Mouse (Mus musculus) heart, postnatal 0 days (tissue): ENCODE data around the gene Gm45261. TPM values are rescaled to one million over a fixed set of nuclear protein-coding genes. Genes with fewer than 3 reads are reported as not detected.

Source experiments
- ATAC-seq: fragments of 200-750 bp; cut with Nextera tagmentation; 2 replicates; pipeline ENCODE4 v1.8.0; 2017; ENCODE audit warnings: low read depth, moderate number of reproducible peaks, moderate library complexity; ENCODE audit not compliant: insufficient read depth
- DNase-seq: peaks from one replicate; pipeline ENCODE4 v3.0.0-alpha.2; 2016; ENCODE audit warnings: low spot score
- H3K27ac ChIP-seq: fragments of 300-500 bp; sonication (generic); 2 replicates; pipeline ENCODE4 v1.5.1; 2014; ENCODE audit warnings: low read depth, mild to moderate bottlenecking
- H3K27me3 ChIP-seq: fragments of 300-500 bp; sonication (generic); 2 replicates; pipeline ENCODE4 v1.6.1; 2014; ENCODE audit warnings: low read length, mixed read lengths; ENCODE audit not compliant: control insufficient read depth, insufficient read depth
- H3K36me3 ChIP-seq: fragments of 300-500 bp; sonication (generic); replicated peaks from 2 replicates; pipeline ENCODE4 v1.6.1; 2014; ENCODE audit warnings: low read length, mixed read lengths; ENCODE audit not compliant: control insufficient read depth, insufficient read depth
- H3K4me1 ChIP-seq: fragments of 300-500 bp; sonication (generic); 2 replicates; pipeline ENCODE4 v1.6.1; 2014; ENCODE audit warnings: antibody characterized with exemption; ENCODE audit not compliant: control insufficient read depth, insufficient read depth
- H3K4me2 ChIP-seq: fragments of 300-500 bp; sonication (generic); 2 replicates; pipeline ENCODE4 v1.6.1; 2014; ENCODE audit warnings: low read depth, mild to moderate bottlenecking, low read length, moderate library complexity
- H3K4me3 ChIP-seq: fragments of 300-500 bp; sonication (generic); 2 replicates; pipeline ENCODE4 v1.5.1; 2014; ENCODE audit warnings: low read depth, low read length
- H3K9ac ChIP-seq: fragments of 300-500 bp; sonication (generic); replicated peaks from 2 replicates; pipeline ENCODE4 v1.6.1; 2014; ENCODE audit warnings: low read depth, low read length, mixed read lengths
- H3K9me3 ChIP-seq: fragments of 300-500 bp; sonication (generic); replicated peaks from 2 replicates; pipeline ENCODE4 v1.6.1; 2016; ENCODE audit warnings: low read length; ENCODE audit not compliant: control insufficient read depth
- CTCF ChIP-seq: IDR thresholded peaks from 2 replicates; pipeline ENCODE4 v1.5.1; 2016; ENCODE audit warnings: antibody characterized with exemption, control low read depth, low read depth
- EP300 ChIP-seq: IDR thresholded peaks from 2 replicates; pipeline ENCODE4 v1.6.1; 2016; ENCODE audit warnings: antibody characterized with exemption, low read depth
- WGBS: fragments of 180-500 bp; shearing (Covaris S2); extraction: QIAGEN DNeasy Blood & Tissue Kit; methylation state at CpG from one replicate; pipeline ENCODE4 v1.1.7; 2014; 5-methylcytosine and 5-hydroxymethylcytosine counted together
- polyA plus RNA-seq: library from polyadenylated mRNA; unstranded; fragments of >200 nt; fragmentation: Nextera tagmentation; extraction: Ambion mirVana; gene quantifications from 2 replicates; pipeline ENCODE4 v1.2.1, GENCODE M21; 2015
- total RNA-seq: library from RNA; depleted of rRNA; stranded (reverse); fragments of >200 nt; gene quantifications from 2 replicates; pipeline ENCODE4 v1.2.3, GENCODE M21; 2014; ENCODE audit warnings: low replicate concordance; rRNA removed

The Gm45261 gene
- total RNA-seq (not detected in 2 replicates), polyA plus RNA-seq (not detected in 2 replicates)

DNA sequence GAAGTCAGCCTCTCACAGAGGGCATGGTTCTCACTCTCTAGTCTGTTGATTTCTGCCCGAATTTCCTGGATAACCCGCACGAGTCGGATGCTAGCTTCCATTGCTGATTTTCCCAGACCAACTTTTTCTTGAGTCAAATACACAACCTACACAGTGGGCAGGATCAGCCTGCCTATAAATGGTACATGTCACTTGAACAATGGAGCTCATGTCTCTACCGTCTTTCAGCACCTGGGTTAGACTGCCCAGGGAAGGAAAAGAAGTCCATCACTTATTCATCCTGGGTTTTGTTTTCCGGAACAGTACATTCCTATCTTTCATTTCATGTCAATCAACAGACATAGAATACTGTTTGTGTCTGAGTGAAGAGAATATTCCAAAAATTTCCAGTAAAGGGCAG, at the start of gene Gm45261:
TSS of gene Gm45261 (minus strand) at position 101 of the 400 bp plus-strand sequence.
- Histone ChIP-seq H3K27me3 (no peaks in the 10 kb centered on the region), H3K36me3 (no peaks in the 10 kb centered on the region), H3K9ac (no peak within 1 kb of the TSS), H3K4me3 (no peak within 1 kb of the TSS), H3K4me1 (no peaks in the 10 kb centered on the region), H3K27ac (no peak within 1 kb of the TSS), H3K9me3 (no peaks in the 10 kb centered on the region), H3K4me2 (no peak within 1 kb of the TSS)
- DNase-seq (no peak), ATAC-seq (no peak)
- TF ChIP-seq CTCF (no peak), EP300 (no peak)
- 71% methylated on average over 6 of the region's 6 CpGs for WGBS

DNA sequence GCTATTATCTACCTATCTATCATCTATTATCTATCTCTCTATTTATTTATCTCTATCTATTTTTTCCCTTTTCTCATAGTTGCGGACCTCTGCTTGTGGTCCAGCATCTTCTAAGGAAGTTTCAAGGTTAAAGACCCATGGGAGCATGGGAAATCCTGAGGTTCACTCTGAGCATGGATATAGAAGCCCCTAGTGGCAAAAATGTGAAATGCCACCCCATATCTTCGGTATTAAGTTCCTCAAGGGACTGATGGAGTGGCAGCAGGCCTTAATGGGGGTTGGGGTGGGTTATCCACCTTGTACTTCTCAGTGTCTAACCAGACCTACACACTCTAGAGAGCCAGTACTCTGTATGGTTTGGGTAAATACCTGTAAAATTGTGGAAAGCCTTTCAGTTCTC, 43.5 kb upstream of the Gm45261 start:
- Histone ChIP-seq H3K9ac (no peak overlapping the region), H3K36me3 (no peaks in the 10 kb centered on the region), H3K4me1 (no peaks in the 10 kb centered on the region), H3K27me3 (no peaks in the 10 kb centered on the region), H3K27ac (no peak overlapping the region), H3K4me2 (no peak overlapping the region), H3K4me3 (no peak overlapping the region), H3K9me3 (no peaks in the 10 kb centered on the region)
- no peak for TF ChIP-seq EP300
- TF ChIP-seq CTCF: peak; percentile 25
- WGBS: 75% methylated on average over 2 of the region's 2 CpGs
- ATAC-seq (no peak), DNase-seq (no peak)

GRCm38 (mm10) chr1:80504081-80504480, 42.8 kb upstream of the Gm45261 start:
- TF ChIP-seq CTCF (no peak), EP300 (no peak)
- H3K27me3 ChIP-seq: no peaks in the 10 kb centered on the region
- no peak overlapping the region for H3K9ac ChIP-seq
- no peak overlapping the region for H3K4me3 ChIP-seq
- H3K4me1 ChIP-seq: no peaks in the 10 kb centered on the region
- DNase-seq (no peak), ATAC-seq (no peak)
- H3K4me2 ChIP-seq: no peak overlapping the region
- no peak overlapping the region for H3K27ac ChIP-seq
- no peaks in the 10 kb centered on the region for H3K36me3 ChIP-seq
- no peaks in the 10 kb centered on the region for H3K9me3 ChIP-seq
- 71% methylated on average over 4 of the region's 4 CpGs for WGBS

DNA sequence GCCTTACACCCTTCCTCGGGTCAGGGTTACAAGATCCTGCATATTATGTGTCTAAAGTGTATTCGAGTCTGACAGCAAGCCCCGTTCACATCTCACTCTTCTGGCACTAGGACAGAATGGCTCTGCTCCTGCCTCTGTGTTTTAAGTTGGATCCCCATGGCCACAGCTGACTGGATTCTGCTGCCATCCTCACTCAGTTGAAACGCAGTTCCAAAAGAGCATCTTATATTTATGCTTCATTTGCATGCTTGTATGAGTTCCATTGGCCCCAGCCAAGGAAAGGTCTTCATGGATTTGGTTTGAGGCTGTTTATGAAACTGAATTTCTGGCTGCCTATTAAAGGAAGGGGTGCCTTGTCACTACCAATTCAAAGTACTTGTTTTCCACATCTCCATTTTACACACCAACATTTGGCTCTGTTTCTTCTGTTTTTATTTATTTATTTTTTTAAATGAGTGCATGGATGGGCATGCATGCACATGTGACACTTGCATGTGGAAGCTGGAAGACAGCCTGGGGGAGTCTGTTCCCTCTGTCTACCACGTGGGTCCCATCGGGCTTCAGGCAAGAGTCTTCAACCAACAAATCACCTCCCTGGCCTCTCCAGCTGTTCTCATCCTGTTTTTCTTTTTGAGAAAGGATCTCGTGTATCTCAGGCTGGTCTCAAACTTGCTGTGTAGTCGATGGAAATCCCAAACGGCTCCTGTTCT, 41.4 kb upstream of the Gm45261 start:
- Histone ChIP-seq H3K27ac (no peak overlapping the region), H3K4me3 (no peak overlapping the region), H3K9ac (no peak overlapping the region), H3K9me3 (no peaks in the 10 kb centered on the region), H3K27me3 (no peaks in the 10 kb centered on the region), H3K4me1 (no peaks in the 10 kb centered on the region), H3K4me2 (no peak overlapping the region), H3K36me3 (no peaks in the 10 kb centered on the region)
- WGBS: 84% methylated on average over 9 of the region's 9 CpGs
- ATAC-seq: no peak
- no peak for DNase-seq
- no peak for TF ChIP-seq CTCF
- no peak for TF ChIP-seq EP300

DNA sequence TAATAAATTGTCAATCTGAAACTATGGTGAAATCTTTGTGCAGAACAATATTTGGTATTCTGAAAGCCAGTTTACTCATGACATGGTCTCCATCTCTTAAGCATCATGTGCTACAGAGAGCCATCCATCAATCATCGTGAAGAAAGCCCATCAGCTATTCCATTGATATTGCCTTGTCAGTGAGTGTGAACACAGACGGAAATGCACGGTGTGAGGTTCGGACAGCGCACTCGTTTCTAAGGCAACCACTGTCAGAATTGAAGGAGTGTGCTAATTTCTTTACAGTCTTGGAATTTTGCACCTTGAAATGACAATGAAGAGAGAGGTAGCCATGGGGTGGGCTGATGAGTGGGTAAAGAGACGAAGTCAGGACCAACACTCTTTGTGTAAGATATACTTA, 38.0 kb upstream of the Gm45261 start:
- no peaks in the 10 kb centered on the region for H3K27me3 ChIP-seq
- H3K9me3 ChIP-seq: no peaks in the 10 kb centered on the region
- H3K36me3 ChIP-seq: no peaks in the 10 kb centered on the region
- no peak for TF ChIP-seq CTCF
- no peak for TF ChIP-seq EP300
- no peaks in the 10 kb centered on the region for H3K4me1 ChIP-seq
- WGBS: 82% methylated on average over 7 of the region's 7 CpGs
- no peak overlapping the region for H3K9ac ChIP-seq
- no peak overlapping the region for H3K4me2 ChIP-seq
- ATAC-seq (no peak), DNase-seq (no peak)
- H3K4me3 ChIP-seq: no peak overlapping the region
- no peak overlapping the region for H3K27ac ChIP-seq

DNA sequence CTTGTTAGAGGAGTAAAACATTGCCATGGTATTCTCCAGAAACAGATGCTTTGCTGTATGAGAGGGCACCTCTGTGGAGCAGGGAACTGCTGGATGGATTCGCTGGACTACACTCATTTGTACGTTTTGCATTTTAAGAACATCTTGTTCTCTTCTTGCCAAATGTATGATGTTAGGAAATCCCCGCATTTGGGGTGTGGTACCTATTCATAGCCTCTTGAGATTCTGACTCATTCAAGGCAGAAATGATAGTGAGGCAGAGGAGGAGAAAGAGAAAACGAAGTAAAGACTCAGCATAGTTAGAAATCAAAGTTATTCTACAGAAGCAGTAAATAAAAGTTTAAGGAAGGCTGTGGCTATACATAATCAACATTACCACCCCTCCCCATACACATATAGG, 35.1 kb upstream of the Gm45261 start:
- H3K36me3 ChIP-seq: no peaks in the 10 kb centered on the region
- no peak overlapping the region for H3K9ac ChIP-seq
- ATAC-seq: no peak
- H3K4me3 ChIP-seq: no peak overlapping the region
- H3K4me2 ChIP-seq: no peak overlapping the region
- H3K27me3 ChIP-seq: no peaks in the 10 kb centered on the region
- DNase-seq: no peak
- TF ChIP-seq CTCF (no peak), EP300 (no peak)
- H3K27ac ChIP-seq: no peak overlapping the region
- no peaks in the 10 kb centered on the region for H3K4me1 ChIP-seq
- WGBS: 67% methylated on average over 4 of the region's 4 CpGs
- no peaks in the 10 kb centered on the region for H3K9me3 ChIP-seq
